Comparison of ENCODE assay signal across 9 mouse cellular contexts in genomic region chr5:129414960-129415706, GRCm38 (mm10).
A peak's percentile ranks its signal among the peaks of the same experiment; 100 is the strongest.
DNase-seq lines count a peak whose midpoint lies in the region; ATAC-seq and TF ChIP-seq lines count a peak whose summit lies in the region.
"Had no signal": no experiment of that assay in that cellular context is flagged by ENCODE, and none has a peak within 500 bp of the region (broad histone marks: within the 10 kb centered on the region; RNA-seq: fewer than 3 reads in every experiment).

No protein-coding gene starts in this region.

- peak overlapping the region; percentile 23 for H3K4me2 ChIP-seq in hindbrain, embryonic 16.5 days (ENCODE audit: low read length)
- H3K4me2 ChIP-seq in liver, postnatal 0 days (ENCODE audit: low read depth, low read length) = no peak overlapping the region

- no peak overlapping the region for H3K4me3 ChIP-seq in layer of hippocampus, adult 2 months
- no peak overlapping the region; the same call in 1 of the 2 replicates for H3K4me3 ChIP-seq in embryonic fibroblast, embryonic 13.5 days (ENCODE audit: insufficient read depth, low read length)
- no peak overlapping the region; the same call in 1 of the 2 replicates for H3K4me3 ChIP-seq in hindbrain, embryonic 16.5 days (ENCODE audit: low read length)
- no peak overlapping the region for H3K4me3 ChIP-seq in liver, postnatal 0 days (ENCODE audit: low read depth, low read length)
- H3K4me3 ChIP-seq: erythroblast, embryonic 14.5 days had no signal

- H3K9me3 ChIP-seq in hindbrain, embryonic 16.5 days (ENCODE audit: control insufficient read depth, low read length) = 0 out of 2 replicates have a peak, but pooled peaks cover 2% of the 10 kb centered on the region
- no peaks in the 10 kb centered on the region for H3K9me3 ChIP-seq in liver, postnatal 0 days (ENCODE audit: low read length)

- H3K27me3 ChIP-seq in hindbrain, embryonic 16.5 days (replicated peaks; ENCODE audit: control insufficient read depth, insufficient read depth, low read length) = no peaks in the 10 kb centered on the region; the same call in 1 of the 2 replicates
- H3K27me3 ChIP-seq in liver, postnatal 0 days (ENCODE audit: insufficient read depth, low read length) = no peaks in the 10 kb centered on the region

- H3K36me3 ChIP-seq in hindbrain, embryonic 16.5 days (ENCODE audit: control insufficient read depth, insufficient read depth, low read length) = no peaks in the 10 kb centered on the region
- no peaks in the 10 kb centered on the region for H3K36me3 ChIP-seq in liver, postnatal 0 days (replicated peaks; ENCODE audit: insufficient read depth, low read length)

- DNase-seq in layer of hippocampus, adult 2 months (ENCODE audit: low spot score in 2 of 2) = no peak
- DNase-seq in layer of hippocampus, adult 8-10 months (ENCODE audit: low spot score in 2 of 2) = no peak
- DNase-seq in liver, postnatal 0 days = no peak
- DNase-seq in yolk sac, embryonic 10.5 days (ENCODE audit: low spot score) = peak; percentile 27
- DNase-seq in frontal cortex, adult 2 months (ENCODE audit: extremely low spot score in 1 of 2, low spot score in 1 of 2) = no peak
- DNase-seq in layer of hippocampus, adult 18-20 months (ENCODE audit: low spot score in 2 of 2) = no peak

- 0 out of 2 replicates have a peak overlapping the region, but pooled peaks have one; percentile 35 for H3K9ac ChIP-seq in hindbrain, embryonic 16.5 days (ENCODE audit: low read depth, low read length)
- no peak overlapping the region for H3K9ac ChIP-seq in liver, postnatal 0 days (replicated peaks)

- peak; percentile 48 for TF ChIP-seq CTCF in layer of hippocampus, adult 2 months (conservative IDR thresholded peaks at IDR 0.05)
- no peak for TF ChIP-seq CTCF in embryonic fibroblast, embryonic 13.5 days (IDR thresholded peaks at IDR 0.05; ENCODE audit: borderline replicate concordance, insufficient read depth, low read length)
- TF ChIP-seq CTCF in liver, postnatal 0 days (IDR thresholded peaks at IDR 0.05; ENCODE audit: low read depth) = peak; percentile 14; the same call in 1 of the 2 replicates

- no peak for ATAC-seq in hindbrain, embryonic 16.5 days
- no peak for ATAC-seq in liver, postnatal 0 days

- H3K4me1 ChIP-seq in embryonic fibroblast, embryonic 13.5 days (ENCODE audit: control insufficient read depth, insufficient read depth, low read length) = peaks cover 7% of the 10 kb centered on the region; the same call in 1 of the 2 replicates
- peaks cover 4% of the 10 kb centered on the region; the same call in 1 of the 2 replicates for H3K4me1 ChIP-seq in hindbrain, embryonic 16.5 days (ENCODE audit: control insufficient read depth, insufficient read depth, low read depth, low read length)
- H3K4me1 ChIP-seq in liver, postnatal 0 days (ENCODE audit: insufficient read depth) = no peaks in the 10 kb centered on the region

- H3K27ac ChIP-seq in layer of hippocampus, adult 2 months = no peak overlapping the region
- H3K27ac ChIP-seq in embryonic fibroblast, embryonic 13.5 days (ENCODE audit: insufficient read depth, low read length) = peak overlapping the region; percentile 95
- no peak overlapping the region for H3K27ac ChIP-seq in hindbrain, embryonic 16.5 days (ENCODE audit: low read depth, low read length)
- no peak overlapping the region for H3K27ac ChIP-seq in liver, postnatal 0 days (ENCODE audit: low read depth)

- no peak for TF ChIP-seq EP300 in liver, postnatal 0 days (IDR thresholded peaks at IDR 0.05; ENCODE audit: low read depth)

- peak; percentile 29 for TF ChIP-seq POLR2A in embryonic fibroblast, embryonic 13.5 days (IDR thresholded peaks at IDR 0.05; ENCODE audit: low read depth, low read length)

- 38% methylated on average over 12 of the region's 12 CpGs for WGBS in hindbrain, embryonic 16.5 days
- WGBS in liver, postnatal 0 days (ENCODE audit: insufficient replicate concordance) = 42% methylated on average over 12 of the region's 12 CpGs
